Mouse (Mus musculus): ENCODE results near the gene Gm21698. TPM values are rescaled to one million over a fixed set of nuclear protein-coding genes. Genes with fewer than 3 reads are reported as not detected.
A peak's percentile ranks its signal among the peaks of the same experiment; 100 is the strongest.
"Not testable (repeated sequence)": the region's sequence is repeated elsewhere in the genome, so short reads cannot be mapped to it uniquely, and the experiment has no call there.

Gm21698 gene
- not detected in 2 replicates for total RNA-seq (2015)
- total RNA-seq (2017): not detected in 2 replicates

GRCm38 (mm10) chr5:25988550-25988949, at the start of gene Gm21698:
Gene Gm21698, minus strand, starts transcription at chr5:25988650.
- ATAC-seq (ENCODE audit: poor library complexity, severe bottlenecking): not testable (repeated sequence)

- ATAC-seq (ENCODE audit: poor library complexity, severe bottlenecking): not testable (repeated sequence)
Measured at GRCm38 (mm10) chr5:26022816-26023215, 34.4 kb upstream of the Gm21698 start, which contains the start of gene Gm5862. Gene Gm5862, minus strand, starts transcription at chr5:26022916.

- not testable (repeated sequence) for ATAC-seq (ENCODE audit: poor library complexity, severe bottlenecking)
Measured at GRCm38 (mm10) chr5:26007697-26008096, 19.2 kb upstream of the Gm21698 start.

GRCm38 (mm10) chr5:26006937-26007695, 18.7 kb upstream of the Gm21698 start:
- ATAC-seq (ENCODE audit: poor library complexity, severe bottlenecking): peak; percentile 38; the same call in 1 of the 2 replicates

GRCm38 (mm10) chr5:26004698-26005097, 16.2 kb upstream of the Gm21698 start, which contains the start of gene Gm1979:
Gene Gm1979, minus strand, starts transcription at chr5:26004798.
- ATAC-seq (ENCODE audit: poor library complexity, severe bottlenecking): not testable (repeated sequence)

- not testable (repeated sequence) for ATAC-seq (ENCODE audit: poor library complexity, severe bottlenecking)
Measured at GRCm38 (mm10) chr5:25972563-25972962, 15.9 kb downstream of the Gm21698 start, which contains the start of gene Gm21680. Gene Gm21680, minus strand, starts transcription at chr5:25972663.

GRCm38 (mm10) chr5:25957050-25957449, 31.4 kb downstream of the Gm21698 start:
- not testable (repeated sequence) for ATAC-seq (ENCODE audit: poor library complexity, severe bottlenecking)

GRCm38 (mm10) chr5:25956611-25957010, 31.8 kb downstream of the Gm21698 start:
- not testable (repeated sequence) for ATAC-seq (ENCODE audit: poor library complexity, severe bottlenecking)

GRCm38 (mm10) chr5:25954317-25954716, 34.1 kb downstream of the Gm21698 start, which contains the start of gene Gm21671:
Gene Gm21671, minus strand, starts transcription at chr5:25954417.
- not testable (repeated sequence) for ATAC-seq (ENCODE audit: poor library complexity, severe bottlenecking)

- ATAC-seq (ENCODE audit: poor library complexity, severe bottlenecking): not testable (repeated sequence)
Measured at GRCm38 (mm10) chr5:25945391-25945790, 43.1 kb downstream of the Gm21698 start.

GRCm38 (mm10) chr5:25942281-25942680, 46.2 kb downstream of the Gm21698 start, which contains the start of gene Gm21663:
Gene Gm21663, minus strand, starts transcription at chr5:25942381.
- not testable (repeated sequence) for ATAC-seq (ENCODE audit: poor library complexity, severe bottlenecking)

Other genes with a start within 250 kb of the Gm21698 start
- 0.07 TPM in 1 of 2 replicates, not detected in the other for gene Actr3b, start 228.7 kb downstream of the Gm21698 start, total RNA-seq (2015)
- gene Actr3b, start 228.7 kb downstream of the Gm21698 start, total RNA-seq (2017): not detected in 2 replicates
- gene Gm21663, start 46.3 kb downstream of the Gm21698 start, total RNA-seq (2015): not detected in 2 replicates
- not detected in 2 replicates for gene Gm21663, start 46.3 kb downstream of the Gm21698 start, total RNA-seq (2017)
- gene Gm21671, start 34.2 kb downstream of the Gm21698 start, total RNA-seq (2015): not detected in 2 replicates
- not detected in 2 replicates for gene Gm21671, start 34.2 kb downstream of the Gm21698 start, total RNA-seq (2017)
- not detected in 2 replicates for gene Gm21680, start 16.0 kb downstream of the Gm21698 start, total RNA-seq (2015)
- not detected in 2 replicates for gene Gm21680, start 16.0 kb downstream of the Gm21698 start, total RNA-seq (2017)
- not detected in 2 replicates for gene Gm1979, start 16.1 kb upstream of the Gm21698 start, total RNA-seq (2015)
- gene Gm1979, start 16.1 kb upstream of the Gm21698 start, total RNA-seq (2017): not detected in 2 replicates
- not detected in 2 replicates for gene Gm5862, start 34.3 kb upstream of the Gm21698 start, total RNA-seq (2015)
- not detected in 2 replicates for gene Gm5862, start 34.3 kb upstream of the Gm21698 start, total RNA-seq (2017)
- 0.27 TPM in 1 of 2 replicates, not detected in the other for gene Speer4a, start 50.9 kb upstream of the Gm21698 start, total RNA-seq (2015)
- gene Speer4a, start 50.9 kb upstream of the Gm21698 start, total RNA-seq (2017): not detected in 2 replicates
- not detected in 2 replicates for gene Gm7347, start 69.9 kb upstream of the Gm21698 start, total RNA-seq (2015)
- gene Gm7347, start 69.9 kb upstream of the Gm21698 start, total RNA-seq (2017): not detected in 2 replicates
- not detected in 2 replicates for gene Gm10471, start 100.6 kb upstream of the Gm21698 start, total RNA-seq (2015)
- not detected in 2 replicates for gene Gm10471, start 100.6 kb upstream of the Gm21698 start, total RNA-seq (2017)
- not detected in 2 replicates for gene 5031410I06Rik, start 116.7 kb upstream of the Gm21698 start, total RNA-seq (2015)
- gene 5031410I06Rik, start 116.7 kb upstream of the Gm21698 start, total RNA-seq (2017): not detected in 2 replicates
- not detected in 2 replicates for gene Gm10220, start 132.8 kb upstream of the Gm21698 start, total RNA-seq (2015)
- gene Gm10220, start 132.8 kb upstream of the Gm21698 start, total RNA-seq (2017): not detected in 2 replicates